Mouse (Mus musculus) cerebellum, adult 9-10 months (tissue): ENCODE results near the gene 4931406P16Rik.

Source experiments
- DNase-seq: peaks from one replicate; pipeline ENCODE4 v3.0.0; 2022

4931406P16Rik gene

DNA sequence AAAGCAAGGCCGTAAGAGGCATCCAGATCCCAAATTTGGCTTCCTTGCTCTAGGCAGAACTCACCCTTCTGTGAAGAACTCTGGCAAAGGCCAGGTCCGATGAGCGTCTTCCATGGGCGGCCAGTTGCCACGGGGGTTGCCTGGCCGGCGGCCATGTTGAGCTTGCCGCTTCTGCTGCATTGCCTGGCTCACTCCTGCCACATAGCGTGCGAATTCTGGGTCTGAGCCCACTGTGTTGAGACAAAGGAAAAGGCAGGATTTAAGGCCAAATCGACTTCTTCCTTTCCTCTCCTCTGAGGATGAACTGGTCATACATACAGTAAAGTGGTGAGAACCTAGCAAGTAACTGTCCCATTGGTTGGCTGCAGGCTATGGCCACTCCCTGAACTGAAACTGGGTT is 71.2 kb downstream of the 4931406P16Rik start:
- peak; percentile 78 for DNase-seq

DNA sequence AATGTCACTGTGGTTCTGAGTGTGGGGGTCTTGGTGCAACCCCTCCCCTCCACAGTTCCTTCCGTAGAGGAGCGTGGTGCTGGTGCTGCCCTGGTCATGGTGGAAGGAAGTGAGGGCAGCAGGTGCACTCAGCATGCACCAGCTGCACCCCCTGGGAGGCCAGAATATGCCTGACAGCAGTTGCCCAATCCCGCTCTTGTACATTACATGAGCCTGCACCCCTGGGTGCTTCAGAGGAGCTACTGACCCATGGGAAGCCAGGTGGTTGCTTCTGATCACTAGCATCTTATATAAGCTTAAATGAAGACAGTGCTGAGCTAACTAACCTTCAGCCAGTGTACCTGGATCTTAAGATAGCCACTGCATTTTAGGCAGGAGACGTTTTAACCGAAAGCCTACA is 75.3 kb downstream of the 4931406P16Rik start:
- DNase-seq = peak; percentile 52

GRCm38 (mm10) chr7:34235602-34236001 is 77.7 kb downstream of the 4931406P16Rik start:
- peak; percentile 55 for DNase-seq

DNA sequence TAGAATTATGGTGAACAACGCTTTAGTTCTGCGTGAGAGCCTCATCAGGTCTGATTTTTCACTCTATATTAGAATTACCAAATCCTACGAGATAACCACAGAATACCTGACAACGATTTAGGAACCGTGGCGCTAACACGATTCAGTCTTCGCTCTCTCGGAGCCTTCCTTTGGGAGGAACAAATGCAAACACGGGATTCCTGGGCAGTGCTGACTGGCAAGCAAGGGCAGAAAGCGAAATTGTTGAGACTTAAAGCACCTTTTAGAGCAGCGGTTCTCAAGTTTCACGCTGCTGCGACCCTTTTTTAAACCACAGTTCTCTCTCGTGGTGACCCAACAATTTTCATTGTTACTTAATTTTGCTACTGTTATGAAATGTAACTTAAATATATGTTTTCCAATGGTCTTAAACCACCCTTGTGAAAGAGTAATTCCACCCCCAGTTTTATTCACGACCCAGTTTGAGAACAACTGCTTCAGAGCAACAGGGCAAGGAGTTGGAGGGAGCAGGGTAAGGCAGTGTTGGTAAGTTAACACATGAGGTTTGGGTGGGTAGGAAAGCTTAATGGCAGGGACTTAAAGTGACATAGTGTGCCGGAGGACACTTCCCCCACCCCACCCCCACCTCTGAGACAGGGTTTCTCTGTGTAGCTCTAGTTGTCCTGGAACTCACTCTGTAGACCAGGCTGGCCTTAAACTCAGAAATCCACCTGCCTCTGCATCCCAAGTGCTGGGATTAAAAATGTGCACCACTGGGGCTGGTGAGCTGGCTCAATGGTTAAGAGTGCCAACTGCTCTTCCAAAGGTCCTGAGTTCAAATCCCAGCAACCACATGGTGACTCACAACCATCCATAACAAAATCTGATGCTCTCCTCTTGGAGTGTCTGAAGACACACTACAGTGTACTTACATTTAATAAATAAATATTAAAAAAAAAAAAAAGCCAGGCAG is 78.5 kb downstream of the 4931406P16Rik start:
- peak; percentile 62 for DNase-seq

DNA sequence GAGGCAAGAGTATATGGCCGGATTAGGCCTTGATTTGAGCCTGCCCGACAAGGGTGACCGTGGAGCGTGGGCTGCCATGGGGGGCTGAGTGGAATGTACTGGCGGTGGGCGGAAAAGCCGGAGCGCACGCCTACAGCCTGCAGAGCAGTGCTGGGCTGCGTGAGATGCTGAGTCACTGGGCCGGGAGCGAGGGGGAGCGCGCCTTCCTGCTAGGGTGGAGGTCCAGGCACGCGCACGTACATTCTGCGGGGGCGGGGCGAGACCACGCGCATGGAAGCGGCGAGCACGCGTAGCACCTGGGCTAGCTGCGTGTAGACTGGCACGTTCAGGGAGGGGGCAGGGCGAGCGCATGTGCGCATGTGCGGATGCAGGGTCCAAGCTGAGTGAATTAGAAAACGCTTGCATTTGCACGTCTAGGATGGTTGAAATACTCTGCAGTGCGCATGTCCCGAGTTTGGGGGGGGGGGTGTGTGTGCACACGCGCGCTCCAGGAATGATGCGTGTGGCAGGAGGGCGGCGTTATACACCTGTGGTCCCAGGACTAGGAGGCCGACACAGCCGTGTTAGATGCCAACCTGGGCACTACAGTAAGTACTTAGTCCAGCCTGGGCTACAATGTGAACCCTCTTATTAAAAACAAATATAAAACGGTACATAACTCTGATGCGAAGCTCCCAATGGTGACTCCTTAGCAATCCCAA is 79.3 kb downstream of the 4931406P16Rik start:
- peak; percentile 100 for DNase-seq

DNA sequence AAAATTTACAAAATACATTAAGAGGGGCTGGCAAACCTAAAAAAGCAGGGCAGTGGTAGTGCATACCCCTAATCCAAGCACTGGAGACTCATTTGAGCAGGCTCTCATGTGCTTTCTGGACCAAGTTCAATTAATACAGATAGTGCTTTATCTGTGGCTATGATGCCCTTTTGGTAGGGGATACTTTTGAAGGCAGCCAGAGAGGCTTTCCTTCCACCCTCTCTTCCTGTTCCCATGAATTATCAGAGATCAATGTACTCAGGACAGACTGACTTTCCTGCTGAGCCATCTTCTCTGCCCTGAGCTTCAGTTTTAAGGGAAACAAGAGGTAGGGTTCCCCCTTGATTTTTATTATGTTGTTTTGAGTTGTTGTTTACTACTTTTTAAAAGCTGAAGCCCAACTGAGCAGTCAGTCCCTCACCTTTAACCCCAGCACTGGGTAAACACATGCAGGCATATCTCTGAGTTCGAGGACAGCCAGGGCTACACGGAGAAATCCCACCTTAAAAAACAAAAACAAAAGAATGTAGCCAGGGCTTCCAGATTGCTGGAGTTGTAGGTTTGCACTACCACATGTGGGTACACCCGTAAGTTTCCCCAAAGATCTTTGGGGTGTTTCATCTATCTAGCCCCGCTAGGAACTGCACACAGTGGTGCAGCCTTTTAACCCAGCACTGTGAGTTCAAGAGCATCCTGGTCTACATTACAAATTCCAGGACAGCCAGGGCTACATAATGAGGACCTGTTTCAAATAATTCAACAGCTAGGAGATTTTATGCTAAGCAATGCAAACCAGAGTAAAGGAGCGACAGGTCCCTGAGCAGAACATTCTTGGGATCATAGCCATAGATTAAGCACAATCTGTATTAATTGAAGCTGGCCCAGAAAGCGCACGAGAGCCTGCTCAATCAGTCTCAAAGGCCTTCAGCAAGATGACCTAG is 80.3 kb downstream of the 4931406P16Rik start:
- DNase-seq = peak; percentile 60

DNA sequence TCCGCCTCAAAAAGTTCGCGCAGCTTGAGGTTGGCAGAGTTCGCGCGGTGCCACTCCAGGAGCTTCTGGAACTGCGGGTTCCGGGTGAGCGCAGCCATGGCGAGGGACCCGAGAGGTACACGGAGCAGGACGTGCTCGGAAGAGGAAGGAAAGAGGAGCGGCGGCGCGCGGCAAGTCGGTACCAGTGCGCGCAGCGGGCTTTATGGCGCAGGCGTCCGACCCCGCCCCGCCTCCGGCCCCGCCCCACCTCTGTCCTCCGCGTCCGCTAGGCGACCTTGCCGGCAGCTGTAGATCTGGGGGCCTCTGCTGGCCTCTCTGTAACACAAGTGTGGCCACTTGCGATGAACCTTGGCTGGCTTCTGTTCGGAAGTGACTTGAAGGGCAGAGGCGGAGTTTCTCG is 83.2 kb downstream of the 4931406P16Rik start, which contains the start of gene Gpi1:
TSS of gene Gpi1 (minus strand) at position 221 of the 400 bp plus-strand sequence.
- DNase-seq = peak; percentile 78

GRCm38 (mm10) chr7:34229691-34230111 is 83.7 kb downstream of the 4931406P16Rik start:
- peak; percentile 79 for DNase-seq

DNA sequence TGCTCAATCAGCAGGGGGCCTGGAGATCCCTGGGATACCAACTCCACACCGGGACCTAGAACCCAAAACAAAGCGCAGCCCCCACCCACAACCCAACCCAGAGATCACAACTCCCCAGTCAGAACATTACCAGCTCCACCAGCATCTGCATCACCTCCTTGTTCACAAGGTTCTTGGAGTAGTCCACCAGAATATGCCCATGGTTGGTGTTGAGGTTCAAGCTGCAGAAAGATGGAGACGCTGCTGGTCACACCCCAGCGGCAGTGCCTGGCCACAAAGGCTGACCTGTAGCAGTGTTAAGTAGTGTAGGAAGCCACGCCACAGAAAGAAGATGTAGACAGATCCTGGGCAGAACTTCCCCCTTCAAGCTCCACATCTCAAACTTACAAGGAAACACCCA is 84.2 kb downstream of the 4931406P16Rik start:
- peak; percentile 67 for DNase-seq

GRCm38 (mm10) chr7:34228641-34229040 is 84.7 kb downstream of the 4931406P16Rik start:
- peak; percentile 66 for DNase-seq

GRCm38 (mm10) chr7:34226846-34227245 is 86.5 kb downstream of the 4931406P16Rik start:
- DNase-seq = no peak

DNA sequence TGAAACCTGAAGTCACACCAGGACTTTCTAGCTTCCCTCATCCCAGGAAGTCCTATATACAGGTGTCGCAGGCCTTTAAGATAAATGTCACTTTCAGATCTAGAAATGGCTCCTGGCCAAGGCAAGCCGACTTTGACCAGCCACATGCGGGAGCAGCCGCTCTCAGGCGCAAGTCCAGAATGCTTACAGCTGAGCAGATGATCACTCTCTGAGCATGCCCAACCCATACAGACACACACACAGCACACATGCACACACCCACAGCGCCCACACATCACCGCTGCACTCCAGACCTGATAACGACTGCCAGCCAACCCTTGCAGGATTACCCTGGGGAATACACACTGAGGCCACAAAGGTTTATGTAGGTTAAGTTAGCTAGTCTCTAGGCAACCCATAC is 87.3 kb downstream of the 4931406P16Rik start:
- DNase-seq = peak; percentile 53

- no peak for DNase-seq
Observed at GRCm38 (mm10) chr7:34224308-34224707, 89.0 kb downstream of the 4931406P16Rik start.

GRCm38 (mm10) chr7:34222340-34222739 is 91.0 kb downstream of the 4931406P16Rik start:
- no peak for DNase-seq

- DNase-seq = no peak
Observed at GRCm38 (mm10) chr7:34221594-34222250, 91.6 kb downstream of the 4931406P16Rik start.

GRCm38 (mm10) chr7:34218496-34218895 is 94.9 kb downstream of the 4931406P16Rik start:
- DNase-seq = no peak

- DNase-seq = no peak
Observed at GRCm38 (mm10) chr7:34216474-34216873, 96.9 kb downstream of the 4931406P16Rik start.

- DNase-seq = no peak
Observed at GRCm38 (mm10) chr7:34215481-34215880, 97.9 kb downstream of the 4931406P16Rik start.

- no peak for DNase-seq
Observed at GRCm38 (mm10) chr7:34214644-34215043, 98.7 kb downstream of the 4931406P16Rik start.

- no peak for DNase-seq
Observed at GRCm38 (mm10) chr7:34213281-34213680, 100.1 kb downstream of the 4931406P16Rik start.

DNA sequence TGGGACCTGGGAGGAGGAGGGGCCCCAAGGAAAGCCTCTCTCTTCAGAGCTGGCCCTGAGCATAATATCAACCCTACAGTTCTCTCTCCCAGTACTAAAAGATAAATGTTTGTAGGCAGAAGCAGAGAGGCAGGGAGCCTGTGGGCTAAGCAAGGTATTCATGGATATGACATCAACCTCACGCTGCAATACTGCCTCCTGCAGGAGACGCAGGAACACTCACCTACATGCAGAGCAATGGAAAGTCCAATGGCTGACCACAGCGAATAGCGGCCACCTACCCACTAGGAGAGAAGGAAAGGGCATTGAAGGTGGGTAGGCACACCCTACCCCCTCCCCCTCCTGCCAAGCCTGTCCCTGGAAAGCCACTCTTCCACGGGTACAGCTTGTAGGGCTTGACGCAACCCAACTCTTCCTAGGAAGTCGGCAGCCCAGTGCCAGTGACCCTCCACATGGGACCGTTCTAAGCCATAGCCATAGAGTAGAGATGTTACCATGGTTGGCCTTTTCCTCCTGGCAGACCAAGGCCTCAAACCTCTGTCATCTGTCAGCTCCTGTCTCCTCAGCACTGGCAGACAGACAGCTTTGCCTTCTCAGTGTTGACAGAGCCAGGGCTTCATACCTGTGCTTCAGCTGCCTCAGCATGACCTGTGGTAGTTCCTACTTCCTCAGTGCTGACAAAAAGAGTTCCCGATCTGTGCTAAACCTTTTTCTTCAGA is 105.2 kb downstream of the 4931406P16Rik start:
- DNase-seq = no peak
